Mouse (Mus musculus): ENCODE measurements around the gene Slc9a1.

The Slc9a1 gene

GRCm38 (mm10) chr4:133369553-133370297, at the start of gene Slc9a1:
Slc9a1 (plus strand) TSS chr4:133369706.
- DNase-seq (ENCODE audit: low spot score): peak; percentile 94

GRCm38 (mm10) chr4:133328129-133328528, 41.4 kb upstream of the Slc9a1 start:
- DNase-seq (ENCODE audit: low spot score): no peak

GRCm38 (mm10) chr4:133330296-133330695, 39.2 kb upstream of the Slc9a1 start:
- no peak for DNase-seq (ENCODE audit: low spot score)

- no peak for DNase-seq (ENCODE audit: low spot score)
Measured at GRCm38 (mm10) chr4:133333306-133333705, 36.2 kb upstream of the Slc9a1 start.

- DNase-seq (ENCODE audit: low spot score): no peak
Measured at GRCm38 (mm10) chr4:133337833-133338520, 31.5 kb upstream of the Slc9a1 start.

- no peak for DNase-seq (ENCODE audit: low spot score)
Measured at GRCm38 (mm10) chr4:133338521-133339095, 30.9 kb upstream of the Slc9a1 start.

- DNase-seq (ENCODE audit: low spot score): peak; percentile 99
Measured at GRCm38 (mm10) chr4:133339148-133339749, 30.3 kb upstream of the Slc9a1 start.

GRCm38 (mm10) chr4:133340217-133340616, 29.3 kb upstream of the Slc9a1 start:
- no peak for DNase-seq (ENCODE audit: low spot score)

GRCm38 (mm10) chr4:133344112-133344511, 25.4 kb upstream of the Slc9a1 start:
- peak; percentile 41 for DNase-seq (ENCODE audit: low spot score)

- no peak for DNase-seq (ENCODE audit: low spot score)
Measured at GRCm38 (mm10) chr4:133345702-133346101, 23.8 kb upstream of the Slc9a1 start.

GRCm38 (mm10) chr4:133346577-133346976, 22.9 kb upstream of the Slc9a1 start:
- DNase-seq (ENCODE audit: low spot score): no peak

GRCm38 (mm10) chr4:133347624-133348023, 21.9 kb upstream of the Slc9a1 start:
- DNase-seq (ENCODE audit: low spot score): no peak

- DNase-seq (ENCODE audit: low spot score): no peak
Measured at GRCm38 (mm10) chr4:133348051-133348775, 21.3 kb upstream of the Slc9a1 start.

GRCm38 (mm10) chr4:133352797-133353196, 16.7 kb upstream of the Slc9a1 start:
- no peak for DNase-seq (ENCODE audit: low spot score)

GRCm38 (mm10) chr4:133353367-133354365, 15.8 kb upstream of the Slc9a1 start, which contains the start of gene Wdtc1:
Wdtc1 (minus strand) TSS chr4:133353481.
- DNase-seq (ENCODE audit: low spot score): peak; percentile 53

- DNase-seq (ENCODE audit: low spot score): no peak
Measured at GRCm38 (mm10) chr4:133354641-133355040, 14.9 kb upstream of the Slc9a1 start.

- no peak for DNase-seq (ENCODE audit: low spot score)
Measured at GRCm38 (mm10) chr4:133370298-133371274, 1.1 kb downstream of the Slc9a1 start.

GRCm38 (mm10) chr4:133371621-133372277, 2.2 kb downstream of the Slc9a1 start:
- DNase-seq (ENCODE audit: low spot score): no peak

GRCm38 (mm10) chr4:133372278-133372665, 2.8 kb downstream of the Slc9a1 start:
- DNase-seq (ENCODE audit: low spot score): no peak

Data from lung, postnatal 25 days (tissue).